Mouse (Mus musculus): Measurements from ENCODE around the gene Serinc3. TPM values are rescaled to one million over a fixed set of nuclear protein-coding genes. Genes with fewer than 3 reads are reported as not detected.
A peak's percentile ranks its signal among the peaks of the same experiment; 100 is the strongest.

Gene Serinc3
- total and polyA plus RNA-seq, 3 experiments = 345 to 611 (median 467) TPM

- Histone ChIP-seq H3K9ac (ENCODE audit: insufficient read depth, low read depth) (peak overlapping the region; percentile 4), H3K4me3 (replicated peaks in 1 of 3; ENCODE audit: low read depth in 2 of 3, low read length in 2 of 3, poor library complexity in 1 of 3) (no peak overlapping the region), H3K27me3 (replicated peaks) (no peaks in the 10 kb centered on the region), H3K9me3 (replicated peaks; ENCODE audit: low read length) (peaks cover 8% of the 10 kb centered on the region), H3K79me2 (replicated peaks; ENCODE audit: control insufficient read depth, extremely low read depth, insufficient read depth, poor library complexity, severe bottlenecking) (peaks cover 96% of the 10 kb centered on the region), H3K27ac (ENCODE audit: insufficient read depth, low read depth) (peak overlapping the region; percentile 92), H3K4me2 (ENCODE audit: insufficient read depth, low read depth, poor library complexity, severe bottlenecking) (peak overlapping the region; percentile 97; the same call in 1 of the 2 replicates), H3K4me1 (ENCODE audit: control insufficient read depth in 1 of 2, insufficient read depth in 2 of 2) (peaks cover 34 to 83% of the 10 kb centered on the region in 2 experiments), H3K36me3 (replicated peaks in 1 of 2; ENCODE audit: control insufficient read depth in 1 of 2, insufficient read depth in 1 of 2, low read length in 1 of 2) (peaks cover 12 to 56% of the 10 kb centered on the region in 2 experiments)
- no peak for DNase-seq (ENCODE audit: extremely low read depth)
- in situ Hi-C loops (cut with MboI; ENCODE audit: low pct_ligation_motif_present, low pct_unique_long_range_greater_than_20kb, low sequenced_read_pairs) (loop anchor here (5.0 kb wide), 1 partner anchor 33 kb away; no protein-coding TSS in a partner anchor), dilution Hi-C loops (cut with MboI; ENCODE audit: extremely low pct_ligation_motif_present, extremely low pct_unique_long_range_greater_than_20kb, low sequenced_read_pairs) (no loop called here)
- no peak for TF ChIP-seq ELF1 (IDR thresholded peaks at IDR 0.05; ENCODE audit: low read depth, low read length)
Measured at GRCm38 (mm10) chr2:163663930-163664329, 19.0 kb upstream of the Serinc3 start.

GRCm38 (mm10) chr2:163662698-163663221, 17.8 kb upstream of the Serinc3 start:
- Histone ChIP-seq H3K79me2 (replicated peaks; ENCODE audit: control insufficient read depth, extremely low read depth, insufficient read depth, poor library complexity, severe bottlenecking) (peaks cover 91% of the 10 kb centered on the region), H3K9ac (ENCODE audit: insufficient read depth, low read depth) (peak overlapping the region; percentile 84), H3K4me3 (replicated peaks in 1 of 3; ENCODE audit: low read depth in 2 of 3, low read length in 2 of 3, poor library complexity in 1 of 3) (peak overlapping the region in 2 of 3 experiments; percentile 27 to 55), H3K4me2 (ENCODE audit: insufficient read depth, low read depth, poor library complexity, severe bottlenecking) (peak overlapping the region; percentile 97), H3K27me3 (replicated peaks) (no peaks in the 10 kb centered on the region), H3K36me3 (replicated peaks in 1 of 2; ENCODE audit: control insufficient read depth in 1 of 2, insufficient read depth in 1 of 2, low read length in 1 of 2) (peaks cover 12 to 51% of the 10 kb centered on the region in 2 experiments), H3K27ac (ENCODE audit: insufficient read depth, low read depth) (peak overlapping the region; percentile 100), H3K4me1 (ENCODE audit: control insufficient read depth in 1 of 2, insufficient read depth in 2 of 2) (peaks cover 29 to 73% of the 10 kb centered on the region in 2 experiments), H3K9me3 (replicated peaks; ENCODE audit: low read length) (peaks cover 8% of the 10 kb centered on the region)
- in situ Hi-C loops (cut with MboI; ENCODE audit: low pct_ligation_motif_present, low pct_unique_long_range_greater_than_20kb, low sequenced_read_pairs) = loop anchor here (5.0 kb wide), 1 partner anchor 35 kb away; no protein-coding TSS in a partner anchor
- DNase-seq (ENCODE audit: extremely low read depth) = peak; percentile 98
- dilution Hi-C loops (cut with MboI; ENCODE audit: extremely low pct_ligation_motif_present, extremely low pct_unique_long_range_greater_than_20kb, low sequenced_read_pairs) = no loop called here
- peak; percentile 57; the same call in 1 of the 2 replicates for TF ChIP-seq MAFK (IDR thresholded peaks at IDR 0.05; ENCODE audit: insufficient replicate concordance, low read length)
- TF ChIP-seq SIN3A (IDR thresholded peaks at IDR 0.05; ENCODE audit: low read length) = peak; percentile 94
- peak; percentile 97 for TF ChIP-seq RCOR1 (conservative IDR thresholded peaks at IDR 0.05; ENCODE audit: low read depth, low read length)
- TF ChIP-seq TCF12 (IDR thresholded peaks at IDR 0.05; ENCODE audit: low read depth, low read length) = peak; percentile 100
- TF ChIP-seq MYC (IDR thresholded peaks at IDR 0.05; ENCODE audit: low read depth, low read length) = peak; percentile 92
- TF ChIP-seq IRF4 (IDR thresholded peaks at IDR 0.05; ENCODE audit: low read depth, low read length) = peak; percentile 99
- peak; percentile 95 for TF ChIP-seq CHD2 (IDR thresholded peaks at IDR 0.05; ENCODE audit: low read length)
- no peak for TF ChIP-seq UBTF (IDR thresholded peaks at IDR 0.05; ENCODE audit: low read depth, low read length)
- peak; percentile 93 for TF ChIP-seq ZNF384 (IDR thresholded peaks at IDR 0.05; ENCODE audit: low read depth, low read length)
- TF ChIP-seq E2F4 (IDR thresholded peaks at IDR 0.05; ENCODE audit: insufficient replicate concordance, low read depth, low read length) = no peak; the same call in 1 of the 2 replicates
- TF ChIP-seq BHLHE40 (IDR thresholded peaks at IDR 0.05; ENCODE audit: low read depth, low read length) = peak; percentile 99
- peak; percentile 68; the same call in 1 of the 2 replicates for TF ChIP-seq MXI1 (IDR thresholded peaks at IDR 0.05; ENCODE audit: low read depth, low read length)
- peak; percentile 77 for TF ChIP-seq USF1 (IDR thresholded peaks at IDR 0.05; ENCODE audit: low read depth, low read length)
- peak; percentile 99 for TF ChIP-seq ETS1 (conservative IDR thresholded peaks at IDR 0.05; ENCODE audit: low read depth, low read length)
- no peak for TF ChIP-seq PAX5 (IDR thresholded peaks at IDR 0.05; ENCODE audit: low read length)
- peak; percentile 85; the same call in 1 of the 2 replicates for TF ChIP-seq KAT2A (IDR thresholded peaks at IDR 0.05; ENCODE audit: insufficient replicate concordance, low read length)
- no peak for TF ChIP-seq ZKSCAN1 (IDR thresholded peaks at IDR 0.05; ENCODE audit: borderline replicate concordance, low read depth, low read length)
- peak; percentile 88 for TF ChIP-seq MAX (IDR thresholded peaks at IDR 0.05; ENCODE audit: low read length)
- no peak for TF ChIP-seq GABPA (IDR thresholded peaks at IDR 0.05; ENCODE audit: insufficient replicate concordance, low read depth, low read length)
- peak; percentile 52; the same call in 1 of the 2 replicates for TF ChIP-seq HCFC1 (IDR thresholded peaks at IDR 0.05; ENCODE audit: low read depth, low read length)
- TF ChIP-seq JUN (IDR thresholded peaks at IDR 0.05; ENCODE audit: insufficient read depth, low read depth, low read length) = no peak
- peak; percentile 52 for TF ChIP-seq USF2 (conservative IDR thresholded peaks at IDR 0.05; ENCODE audit: low read depth, low read length)
- TF ChIP-seq CTCF (conservative IDR thresholded peaks at IDR 0.05 in 1 of 2, IDR thresholded peaks at IDR 0.05 in 1 of 2; ENCODE audit: low read depth in 2 of 2, low read length in 2 of 2) = no peak
- peak; percentile 94 for TF ChIP-seq MEF2A (IDR thresholded peaks at IDR 0.05; ENCODE audit: borderline replicate concordance, low read depth, low read length)
- no peak; the same call in 1 of the 2 replicates for TF ChIP-seq TBP (conservative IDR thresholded peaks at IDR 0.05; ENCODE audit: low read depth, low read length)
- TF ChIP-seq JUND (conservative IDR thresholded peaks at IDR 0.05; ENCODE audit: low read depth, low read length) = peak; percentile 60
- TF ChIP-seq EP300 (IDR thresholded peaks at IDR 0.05; ENCODE audit: low read length) = peak; percentile 99
- TF ChIP-seq ZMIZ1 (IDR thresholded peaks at IDR 0.05; ENCODE audit: low read depth, low read length) = no peak; the same call in 1 of the 2 replicates
- TF ChIP-seq MAZ (IDR thresholded peaks at IDR 0.05; ENCODE audit: low read depth, low read length) = peak; percentile 93
- TF ChIP-seq ELF1 (IDR thresholded peaks at IDR 0.05; ENCODE audit: low read depth, low read length) = no peak; the same call in 1 of the 2 replicates
- peak; percentile 7; the same call in 1 of the 2 replicates for TF ChIP-seq NELFE (IDR thresholded peaks at IDR 0.05; ENCODE audit: low read depth, low read length)
- TF ChIP-seq POLR2A (IDR thresholded peaks at IDR 0.05; ENCODE audit: low read depth, low read length) = peak; percentile 38

Measured in CH12.LX (cell line).